Mouse (Mus musculus) ES-Bruce4 (cell line): ENCODE results near the gene Fat3.

Source experiments
- CTCF ChIP-seq: IDR thresholded peaks from one replicate; pipeline ENCODE4 v1.8.1; 2011; ENCODE audit warnings: low read depth, low read length
- EP300 ChIP-seq: IDR thresholded peaks from 2 replicates; pipeline ENCODE4 v1.6.1; 2011; ENCODE audit warnings: low read depth, low read length; ENCODE audit not compliant: insufficient read depth
- POLR2A ChIP-seq: IDR thresholded peaks from one replicate; pipeline ENCODE4 v1.8.1; 2011; ENCODE audit warnings: low read length; ENCODE audit not compliant: insufficient read depth

DNA sequence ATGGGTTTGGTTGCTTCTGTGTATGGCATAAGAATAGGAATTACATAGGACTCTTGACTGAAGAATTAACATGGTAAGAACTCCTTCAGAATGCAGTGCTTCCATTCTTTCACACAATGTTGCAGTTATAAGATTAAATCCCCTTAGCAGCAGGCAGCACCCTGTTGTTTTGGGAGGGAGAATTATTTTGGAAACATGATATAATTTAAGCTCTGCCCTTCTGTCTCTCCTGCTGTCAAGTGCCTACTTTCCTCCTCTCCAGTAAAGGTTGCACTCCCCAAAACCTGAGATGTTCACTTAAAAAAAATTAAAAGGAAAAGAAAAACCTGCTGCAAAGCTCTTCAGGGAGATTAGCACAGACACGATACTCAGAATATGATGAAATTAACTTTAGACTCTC lies 228.3 kb downstream of the Fat3 start:
- TF ChIP-seq CTCF (no peak), POLR2A (no peak), EP300 (no peak)
